Mouse (Mus musculus): Measurements from ENCODE around the gene Cdkal1.
A peak's percentile ranks its signal among the peaks of the same experiment; 100 is the strongest.

Cdkal1 gene

GRCm38 (mm10) chr13:29697230-29697629 lies 158.2 kb downstream of the Cdkal1 start:
- DNase-seq = no peak

- DNase-seq = no peak
Measured at GRCm38 (mm10) chr13:29690734-29691133, 164.7 kb downstream of the Cdkal1 start.

- DNase-seq = peak; percentile 43
Measured at GRCm38 (mm10) chr13:29688851-29689250, 166.6 kb downstream of the Cdkal1 start.

GRCm38 (mm10) chr13:29687872-29688271 lies 167.6 kb downstream of the Cdkal1 start:
- DNase-seq = no peak

GRCm38 (mm10) chr13:29679479-29680186 lies 175.8 kb downstream of the Cdkal1 start:
- no peak for DNase-seq

- DNase-seq = no peak
Measured at GRCm38 (mm10) chr13:29677559-29677958, 177.9 kb downstream of the Cdkal1 start.

- DNase-seq = no peak
Measured at GRCm38 (mm10) chr13:29670626-29671025, 184.8 kb downstream of the Cdkal1 start.

GRCm38 (mm10) chr13:29663908-29664307 lies 191.6 kb downstream of the Cdkal1 start:
- DNase-seq = no peak

GRCm38 (mm10) chr13:29655841-29656365 lies 199.6 kb downstream of the Cdkal1 start:
- no peak for DNase-seq

GRCm38 (mm10) chr13:29653407-29653806 lies 202.1 kb downstream of the Cdkal1 start:
- peak; percentile 53 for DNase-seq

- no peak for DNase-seq
Measured at GRCm38 (mm10) chr13:29652791-29653190, 202.7 kb downstream of the Cdkal1 start.

GRCm38 (mm10) chr13:29650576-29651236 lies 204.8 kb downstream of the Cdkal1 start:
- no peak for DNase-seq

- DNase-seq = no peak
Measured at GRCm38 (mm10) chr13:29649593-29649992, 205.9 kb downstream of the Cdkal1 start.

- DNase-seq = no peak
Measured at GRCm38 (mm10) chr13:29642226-29642625, 213.2 kb downstream of the Cdkal1 start.

- no peak for DNase-seq
Measured at GRCm38 (mm10) chr13:29641200-29641599, 214.3 kb downstream of the Cdkal1 start.

- DNase-seq = no peak
Measured at GRCm38 (mm10) chr13:29640186-29640585, 215.3 kb downstream of the Cdkal1 start.

- DNase-seq = no peak
Measured at GRCm38 (mm10) chr13:29638303-29638702, 217.2 kb downstream of the Cdkal1 start.

GRCm38 (mm10) chr13:29637788-29638187 lies 217.7 kb downstream of the Cdkal1 start:
- peak; percentile 52 for DNase-seq

GRCm38 (mm10) chr13:29635581-29635980 lies 219.9 kb downstream of the Cdkal1 start:
- DNase-seq = no peak

GRCm38 (mm10) chr13:29631342-29631741 lies 224.1 kb downstream of the Cdkal1 start:
- DNase-seq = no peak

GRCm38 (mm10) chr13:29628607-29629006 lies 226.9 kb downstream of the Cdkal1 start:
- DNase-seq = peak; percentile 61

GRCm38 (mm10) chr13:29627438-29628124 lies 227.9 kb downstream of the Cdkal1 start:
- DNase-seq = peak; percentile 67

GRCm38 (mm10) chr13:29624929-29625328 lies 230.5 kb downstream of the Cdkal1 start:
- no peak for DNase-seq

Measured in kidney, adult 18-20 months (tissue).